ENCODE assay signal across 10 mouse cellular contexts in the genomic region with DNA sequence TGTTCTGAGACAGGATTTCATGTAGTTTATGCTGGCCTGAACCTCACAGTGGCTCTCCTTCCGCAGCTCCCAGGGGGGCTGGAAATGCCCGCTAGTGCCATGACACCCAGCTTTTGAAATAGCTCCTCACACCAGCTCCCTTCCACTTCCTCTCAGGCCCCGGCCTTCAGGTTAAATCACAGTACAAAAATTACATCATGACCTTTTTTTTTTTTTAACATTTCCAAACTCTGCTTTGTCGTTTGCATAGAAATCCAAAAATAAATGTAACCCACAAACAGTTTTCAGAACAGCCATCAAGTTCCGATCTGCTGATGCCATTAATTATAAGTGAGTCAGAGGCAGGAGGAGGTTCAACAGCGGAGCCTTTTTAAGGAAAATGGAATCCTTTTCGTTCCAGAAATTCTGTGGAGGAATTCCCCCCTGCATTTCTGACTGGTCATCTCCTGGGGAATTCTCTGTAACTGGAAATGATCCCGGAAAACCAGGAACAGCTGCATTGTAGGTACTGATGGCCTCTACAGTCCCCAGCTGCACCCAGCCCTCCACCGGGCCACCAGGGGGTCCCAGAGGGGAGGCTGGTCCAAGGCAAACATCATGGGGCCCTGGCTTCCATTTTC. TPM values are rescaled to one million over a fixed set of nuclear protein-coding genes. Genes with fewer than 3 reads are reported as not detected.
DNase-seq lines count a peak whose midpoint lies in the region; ATAC-seq lines count a peak whose summit lies in the region.
"Had no signal": no experiment of that assay in that cellular context is flagged by ENCODE, and none has a peak within 500 bp of the region (broad histone marks: within the 10 kb centered on the region; RNA-seq: fewer than 3 reads in every experiment).

No protein-coding gene starts in this region.

- WGBS in heart, embryonic 12.5 days = 69% methylated on average over 9 of the region's 9 CpGs
- WGBS in lung, embryonic 16.5 days = 52% methylated on average over 9 of the region's 9 CpGs
- 74% methylated on average over 9 of the region's 9 CpGs for WGBS in forebrain, embryonic 15.5 days
- 76% methylated on average over 9 of the region's 9 CpGs for WGBS in midbrain, embryonic 15.5 days
- 79% methylated on average over 9 of the region's 9 CpGs for WGBS in forebrain, embryonic 14.5 days

- H3K9ac ChIP-seq in heart, embryonic 12.5 days = no peak overlapping the region
- no peak overlapping the region for H3K9ac ChIP-seq in lung, embryonic 16.5 days (ENCODE audit: low read length)
- H3K9ac ChIP-seq in forebrain, embryonic 15.5 days (replicated peaks) = no peak overlapping the region
- no peak overlapping the region for H3K9ac ChIP-seq in midbrain, embryonic 15.5 days
- H3K9ac ChIP-seq in forebrain, embryonic 14.5 days (ENCODE audit: low read length) = no peak overlapping the region
- H3K9ac ChIP-seq: neural tube, embryonic 13.5 days had no signal

- no peak for ATAC-seq in heart, embryonic 12.5 days (ENCODE audit: insufficient number of reproducible peaks, low FRiP score)
- ATAC-seq in lung, embryonic 16.5 days (ENCODE audit: low read depth) = no peak
- no peak for ATAC-seq in forebrain, embryonic 15.5 days (replicated peaks)
- no peak for ATAC-seq in midbrain, embryonic 15.5 days (replicated peaks)
- no peak for ATAC-seq in forebrain, embryonic 14.5 days
- ATAC-seq: intestine, embryonic 16.5 days had no signal

- H3K9me3 ChIP-seq in heart, embryonic 12.5 days (replicated peaks) = no peaks in the 10 kb centered on the region
- no peaks in the 10 kb centered on the region for H3K9me3 ChIP-seq in lung, embryonic 16.5 days (ENCODE audit: control insufficient read depth, low read length)
- no peaks in the 10 kb centered on the region for H3K9me3 ChIP-seq in forebrain, embryonic 15.5 days
- no peaks in the 10 kb centered on the region for H3K9me3 ChIP-seq in midbrain, embryonic 15.5 days
- no peaks in the 10 kb centered on the region for H3K9me3 ChIP-seq in forebrain, embryonic 14.5 days (replicated peaks; ENCODE audit: control insufficient read depth, low read length)
- H3K9me3 ChIP-seq: neural tube, embryonic 13.5 days had no signal

- no peak overlapping the region for H3K27ac ChIP-seq in heart, embryonic 12.5 days (ENCODE audit: poor library complexity, severe bottlenecking)
- peak overlapping the region; percentile 34; the same call in 1 of the 2 replicates for H3K27ac ChIP-seq in lung, embryonic 16.5 days (ENCODE audit: low read length)
- no peak overlapping the region for H3K27ac ChIP-seq in forebrain, embryonic 15.5 days (replicated peaks)
- H3K27ac ChIP-seq in midbrain, embryonic 15.5 days = no peak overlapping the region
- no peak overlapping the region for H3K27ac ChIP-seq in forebrain, embryonic 14.5 days (ENCODE audit: low read depth, low read length)
- H3K27ac ChIP-seq: neural tube, embryonic 13.5 days had no signal

- no peaks in the 10 kb centered on the region for H3K27me3 ChIP-seq in heart, embryonic 12.5 days (replicated peaks)
- H3K27me3 ChIP-seq in lung, embryonic 16.5 days (ENCODE audit: control insufficient read depth, insufficient read depth, low read depth, low read length) = no peaks in the 10 kb centered on the region
- H3K27me3 ChIP-seq in forebrain, embryonic 15.5 days = no peaks in the 10 kb centered on the region
- no peaks in the 10 kb centered on the region for H3K27me3 ChIP-seq in midbrain, embryonic 15.5 days (replicated peaks)
- no peaks in the 10 kb centered on the region for H3K27me3 ChIP-seq in forebrain, embryonic 14.5 days (replicated peaks; ENCODE audit: control insufficient read depth, insufficient read depth, low read length)
- H3K27me3 ChIP-seq: neural tube, embryonic 13.5 days had no signal

- H3K4me2 ChIP-seq in heart, embryonic 12.5 days = no peak overlapping the region
- H3K4me2 ChIP-seq in lung, embryonic 16.5 days (ENCODE audit: low read depth, low read length) = no peak overlapping the region
- no peak overlapping the region for H3K4me2 ChIP-seq in forebrain, embryonic 15.5 days (replicated peaks)
- H3K4me2 ChIP-seq in midbrain, embryonic 15.5 days = no peak overlapping the region
- no peak overlapping the region for H3K4me2 ChIP-seq in forebrain, embryonic 14.5 days (ENCODE audit: low read length)
- H3K4me2 ChIP-seq: neural tube, embryonic 13.5 days had no signal

- no peaks in the 10 kb centered on the region for H3K36me3 ChIP-seq in heart, embryonic 12.5 days
- no peaks in the 10 kb centered on the region for H3K36me3 ChIP-seq in lung, embryonic 16.5 days (ENCODE audit: control insufficient read depth, insufficient read depth, low read length)
- no peaks in the 10 kb centered on the region for H3K36me3 ChIP-seq in forebrain, embryonic 15.5 days
- no peaks in the 10 kb centered on the region for H3K36me3 ChIP-seq in midbrain, embryonic 15.5 days (replicated peaks)
- H3K36me3 ChIP-seq in forebrain, embryonic 14.5 days (ENCODE audit: control insufficient read depth, insufficient read depth, low read length) = no peaks in the 10 kb centered on the region
- H3K36me3 ChIP-seq: neural tube, embryonic 13.5 days had no signal

- H3K4me3 ChIP-seq in heart, embryonic 12.5 days = no peak overlapping the region
- H3K4me3 ChIP-seq in lung, embryonic 16.5 days (ENCODE audit: low read length) = no peak overlapping the region
- H3K4me3 ChIP-seq in forebrain, embryonic 15.5 days = no peak overlapping the region
- no peak overlapping the region for H3K4me3 ChIP-seq in midbrain, embryonic 15.5 days
- H3K4me3 ChIP-seq in forebrain, embryonic 14.5 days (ENCODE audit: low read depth, low read length) = no peak overlapping the region
- H3K4me3 ChIP-seq: neural tube, embryonic 13.5 days had no signal

- intact Hi-C loops in gastrocnemius, postnatal 36 days (cut with DNase I) = no loop called here

- peak; percentile 98 for DNase-seq in heart, adult 11 months
- peak; percentile 77 for DNase-seq in adipocyte (ENCODE audit: low spot score)
- DNase-seq in gastrocnemius, postnatal 36 days = peak; percentile 31 to 38
- DNase-seq in forebrain, embryonic 14.5 days (ENCODE audit: low spot score) = no peak

- peaks cover 8% of the 10 kb centered on the region for H3K4me1 ChIP-seq in heart, embryonic 12.5 days (replicated peaks)
- 0 out of 2 replicates have a peak, but pooled peaks cover 2% of the 10 kb centered on the region for H3K4me1 ChIP-seq in lung, embryonic 16.5 days (replicated peaks; ENCODE audit: control insufficient read depth, insufficient read depth, low read length)
- no peaks in the 10 kb centered on the region for H3K4me1 ChIP-seq in forebrain, embryonic 15.5 days
- H3K4me1 ChIP-seq in midbrain, embryonic 15.5 days = peaks cover 3% of the 10 kb centered on the region; the same call in 1 of the 2 replicates
- no peaks in the 10 kb centered on the region for H3K4me1 ChIP-seq in forebrain, embryonic 14.5 days (ENCODE audit: control insufficient read depth, insufficient read depth, low read length)

RNA-seq across cellular contexts. Expression of a gene that starts 27.0 kb away (rescaled TPM):
- 12.4 and 14.0 TPM in 2 replicates for polyA plus RNA-seq in heart, embryonic 12.5 days (2016; fragmentation: Nextera tagmentation; extraction: Ambion mirVana)
- 10 to 100 TPM; 24.1 to 37.6 TPM for total RNA-seq in gastrocnemius, postnatal 36 days (2021)
- polyA plus RNA-seq in lung, embryonic 16.5 days (2015; fragmentation: Nextera tagmentation; extraction: Ambion mirVana) = 5.3 and 5.6 TPM in 2 replicates
- polyA plus RNA-seq in forebrain, embryonic 15.5 days (2015; fragmentation: Nextera tagmentation; extraction: Ambion mirVana) = 22.5 and 24.5 TPM in 2 replicates
- 30.9 and 31.7 TPM in 2 replicates for polyA plus RNA-seq in midbrain, embryonic 15.5 days (2015; fragmentation: Nextera tagmentation; extraction: Ambion mirVana)
- polyA plus RNA-seq in forebrain, embryonic 14.5 days (2014; fragmentation: Nextera tagmentation; extraction: Ambion mirVana) = 15.6 and 20.8 TPM in 2 replicates
